Comparison of ENCODE assay signal across 9 mouse cellular contexts in the genomic region with DNA sequence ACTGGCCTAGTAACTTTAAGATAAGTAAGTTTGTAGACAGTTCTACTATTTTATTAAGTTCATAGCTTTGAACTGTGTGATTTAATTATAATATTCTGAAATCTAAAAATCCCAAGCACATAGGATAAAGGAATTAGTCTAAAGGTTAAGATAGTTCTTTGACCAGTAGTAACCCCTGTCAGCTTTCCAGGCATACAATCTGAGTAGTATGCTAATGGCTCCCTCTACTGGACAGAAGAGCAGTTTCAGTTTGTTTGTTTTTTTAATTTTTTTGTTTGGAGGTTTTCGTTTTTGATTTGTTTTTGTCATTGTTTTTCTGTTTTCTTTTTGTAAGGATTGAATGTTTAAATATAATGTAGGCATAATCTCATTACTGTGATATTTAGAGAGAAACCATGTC. TPM values are rescaled to one million over a fixed set of nuclear protein-coding genes. Genes with fewer than 3 reads are reported as not detected.
A peak's percentile ranks its signal among the peaks of the same experiment; 100 is the strongest.
DNase-seq lines count a peak whose midpoint lies in the region; ATAC-seq and TF ChIP-seq lines count a peak whose summit lies in the region.
"Had no signal": no experiment of that assay in that cellular context is flagged by ENCODE, and none has a peak within 500 bp of the region (broad histone marks: within the 10 kb centered on the region; RNA-seq: fewer than 3 reads in every experiment).

No protein-coding gene starts in this region.

- TF ChIP-seq EP300 in liver, embryonic 14.5 days (IDR thresholded peaks at IDR 0.05; ENCODE audit: low read depth) = no peak

- no peaks in the 10 kb centered on the region for H3K9me3 ChIP-seq in forebrain, embryonic 13.5 days (replicated peaks)
- no peaks in the 10 kb centered on the region for H3K9me3 ChIP-seq in forebrain, embryonic 12.5 days
- H3K9me3 ChIP-seq in liver, embryonic 14.5 days (ENCODE audit: control insufficient read depth, low read length) = no peaks in the 10 kb centered on the region
- H3K9me3 ChIP-seq in midbrain, postnatal 0 days (ENCODE audit: low read length) = no peaks in the 10 kb centered on the region
- H3K9me3 ChIP-seq: limb, embryonic 15.5 days had no signal

- H3K27ac ChIP-seq in forebrain, embryonic 13.5 days = no peak overlapping the region
- no peak overlapping the region for H3K27ac ChIP-seq in forebrain, embryonic 12.5 days
- H3K27ac ChIP-seq in liver, embryonic 14.5 days = no peak overlapping the region
- H3K27ac ChIP-seq in midbrain, postnatal 0 days (ENCODE audit: low read depth, low read length) = no peak overlapping the region
- H3K27ac ChIP-seq: limb, embryonic 15.5 days had no signal

- peaks cover 9% of the 10 kb centered on the region; the same call in 1 of the 2 replicates for H3K4me1 ChIP-seq in forebrain, embryonic 13.5 days
- peaks cover 5% of the 10 kb centered on the region; the same call in 1 of the 2 replicates for H3K4me1 ChIP-seq in forebrain, embryonic 12.5 days
- no peaks in the 10 kb centered on the region for H3K4me1 ChIP-seq in liver, embryonic 14.5 days (replicated peaks; ENCODE audit: control insufficient read depth in 2 of 2, insufficient read depth in 2 of 2, low read length in 1 of 2)
- H3K4me1 ChIP-seq in midbrain, postnatal 0 days (ENCODE audit: insufficient read depth, low read length) = no peaks in the 10 kb centered on the region

- H3K4me3 ChIP-seq in forebrain, embryonic 13.5 days = no peak overlapping the region
- no peak overlapping the region for H3K4me3 ChIP-seq in forebrain, embryonic 12.5 days (replicated peaks)
- H3K4me3 ChIP-seq in liver, embryonic 14.5 days (ENCODE audit: insufficient read depth in 1 of 2, low read depth in 2 of 2, low read length in 2 of 2) = no peak overlapping the region
- H3K4me3 ChIP-seq in midbrain, postnatal 0 days (ENCODE audit: low read depth, low read length) = no peak overlapping the region
- H3K4me3 ChIP-seq: limb, embryonic 15.5 days had no signal

- 20% methylated on average over 1 of the region's 1 CpGs for WGBS in forebrain, embryonic 13.5 days
- 15% methylated on average over 1 of the region's 1 CpGs for WGBS in forebrain, embryonic 12.5 days
- 2% methylated on average over 1 of the region's 1 CpGs for WGBS in liver, embryonic 14.5 days (ENCODE audit: insufficient replicate concordance)
- 5% methylated on average over 1 of the region's 1 CpGs for WGBS in midbrain, postnatal 0 days

- no peaks in the 10 kb centered on the region for H3K27me3 ChIP-seq in forebrain, embryonic 13.5 days
- no peaks in the 10 kb centered on the region for H3K27me3 ChIP-seq in forebrain, embryonic 12.5 days
- no peaks in the 10 kb centered on the region for H3K27me3 ChIP-seq in liver, embryonic 14.5 days (ENCODE audit: control insufficient read depth, insufficient read depth, low read length)
- no peaks in the 10 kb centered on the region for H3K27me3 ChIP-seq in midbrain, postnatal 0 days (ENCODE audit: insufficient read depth, low read length)
- H3K27me3 ChIP-seq: limb, embryonic 15.5 days had no signal

- H3K4me2 ChIP-seq in forebrain, embryonic 13.5 days = no peak overlapping the region
- H3K4me2 ChIP-seq in forebrain, embryonic 12.5 days = no peak overlapping the region
- H3K4me2 ChIP-seq in liver, embryonic 14.5 days (ENCODE audit: low read depth) = no peak overlapping the region
- H3K4me2 ChIP-seq in midbrain, postnatal 0 days (ENCODE audit: low read depth, low read length, poor library complexity, severe bottlenecking) = no peak overlapping the region
- H3K4me2 ChIP-seq: limb, embryonic 15.5 days had no signal

- no peak overlapping the region for H3K9ac ChIP-seq in forebrain, embryonic 13.5 days
- H3K9ac ChIP-seq in forebrain, embryonic 12.5 days = no peak overlapping the region
- no peak overlapping the region for H3K9ac ChIP-seq in liver, embryonic 14.5 days (replicated peaks)
- H3K9ac ChIP-seq in midbrain, postnatal 0 days (replicated peaks; ENCODE audit: low read length, poor library complexity, severe bottlenecking) = no peak overlapping the region
- H3K9ac ChIP-seq: limb, embryonic 15.5 days had no signal

- peak; percentile 67; the same call in 1 of the 2 replicates for TF ChIP-seq CTCF in liver, embryonic 14.5 days (IDR thresholded peaks at IDR 0.05; ENCODE audit: low read depth)
- peak; percentile 89 for TF ChIP-seq CTCF in midbrain, postnatal 0 days (IDR thresholded peaks at IDR 0.05)

- H3K36me3 ChIP-seq in forebrain, embryonic 13.5 days (ENCODE audit: poor library complexity, severe bottlenecking) = 0 out of 2 replicates have a peak, but pooled peaks cover 3% of the 10 kb centered on the region
- H3K36me3 ChIP-seq in forebrain, embryonic 12.5 days (replicated peaks) = peaks cover 4% of the 10 kb centered on the region; the same call in 1 of the 2 replicates
- H3K36me3 ChIP-seq in liver, embryonic 14.5 days (replicated peaks; ENCODE audit: control insufficient read depth, insufficient read depth, low read depth) = no peaks in the 10 kb centered on the region; the same call in 1 of the 2 replicates
- no peaks in the 10 kb centered on the region for H3K36me3 ChIP-seq in midbrain, postnatal 0 days (ENCODE audit: insufficient read depth, low read length)
- H3K36me3 ChIP-seq: limb, embryonic 15.5 days had no signal

- ATAC-seq in forebrain, embryonic 13.5 days = peak; percentile 59; the same call in 1 of the 2 replicates
- ATAC-seq in forebrain, embryonic 12.5 days (ENCODE audit: low FRiP score) = no peak
- no peak for ATAC-seq in liver, embryonic 14.5 days (ENCODE audit: insufficient read depth)
- peak; percentile 63; the same call in 1 of the 2 replicates for ATAC-seq in midbrain, postnatal 0 days (ENCODE audit: low FRiP score)

- peak; percentile 17 to 27 (median 23) for DNase-seq in liver, embryonic 14.5 days (ENCODE audit: low read depth in 3 of 3, low spot score in 3 of 3)
- no peak for DNase-seq in liver
- DNase-seq in c-Kit-positive CD71-positive TER-119-positive erythroid progenitor cells, embryonic 14.5 days (ENCODE audit: low spot score) = peak; percentile 36
- peak; percentile 78 for DNase-seq in midbrain, postnatal 0 days (ENCODE audit: low spot score)
- no peak for DNase-seq in gastrocnemius, postnatal 4 days (ENCODE audit: low spot score in 2 of 2)
- no peak for DNase-seq in spleen, postnatal 36 days (ENCODE audit: low spot score in 2 of 2)

RNA-seq across cellular contexts. Expression of gene Col4a3bp, which starts 51.2 kb away (rescaled TPM):
- polyA plus RNA-seq in forebrain, embryonic 13.5 days (2015; fragmentation: Nextera tagmentation; extraction: Ambion mirVana) = 6.4 and 7.8 TPM in 2 replicates
- 7.7 and 10.8 TPM in 2 replicates for polyA plus RNA-seq in forebrain, embryonic 12.5 days (2016; fragmentation: Nextera tagmentation; extraction: Ambion mirVana)
- polyA plus RNA-seq in liver, embryonic 14.5 days (2012; rRNA removed) = 4.0 and 5.7 TPM in 2 replicates
- polyA plus RNA-seq in liver, embryonic 14.5 days (2014; fragmentation: Nextera tagmentation; extraction: Ambion mirVana) = 3.3 and 4.5 TPM in 2 replicates
- total RNA-seq in midbrain, postnatal 0 days (2014; rRNA removed) = 43.4 and 49.1 TPM in 2 replicates
- polyA plus RNA-seq in midbrain, postnatal 0 days (2015; fragmentation: Nextera tagmentation; extraction: Ambion mirVana) = 6.3 and 9.6 TPM in 2 replicates
- 10 to 100 TPM; 35.3 to 43.1 TPM for total RNA-seq in gastrocnemius, postnatal 4 days (2021)

RNA-seq across cellular contexts. Expression of gene Polk, which starts 51.2 kb away (rescaled TPM):
- polyA plus RNA-seq in forebrain, embryonic 13.5 days (2015; fragmentation: Nextera tagmentation; extraction: Ambion mirVana) = 6.0 and 6.1 TPM in 2 replicates
- 8.4 and 8.5 TPM in 2 replicates for polyA plus RNA-seq in forebrain, embryonic 12.5 days (2016; fragmentation: Nextera tagmentation; extraction: Ambion mirVana)
- polyA plus RNA-seq in liver, embryonic 14.5 days (2012; rRNA removed) = 1.6 and 2.7 TPM in 2 replicates
- 3.3 and 3.5 TPM in 2 replicates for polyA plus RNA-seq in liver, embryonic 14.5 days (2014; fragmentation: Nextera tagmentation; extraction: Ambion mirVana)
- total RNA-seq in midbrain, postnatal 0 days (2014; rRNA removed) = 6.2 and 8.2 TPM in 2 replicates
- 4.7 and 5.3 TPM in 2 replicates for polyA plus RNA-seq in midbrain, postnatal 0 days (2015; fragmentation: Nextera tagmentation; extraction: Ambion mirVana)
- 1 to 10 TPM; 7.1 to 8.8 TPM for total RNA-seq in gastrocnemius, postnatal 4 days (2021)

Comparison
In these comparisons a context has a peak if more than half of its experiments do, and no peak if none do; other contexts are left out.
1. ATAC-seq: peak in forebrain, embryonic 13.5 days (single experiment) and midbrain, postnatal 0 days (single experiment); none in forebrain, embryonic 12.5 days (single experiment) and liver, embryonic 14.5 days (single experiment).
2. DNase-seq: peak in liver, embryonic 14.5 days (3 of 3), c-Kit-positive CD71-positive TER-119-positive erythroid progenitor cells, embryonic 14.5 days (single experiment) and midbrain, postnatal 0 days (single experiment); none in liver (single experiment), gastrocnemius, postnatal 4 days (0 of 2) and spleen, postnatal 36 days (0 of 2).